ENCODE assay signal across 22 mouse cellular contexts in genomic region chr13:93252941-93253340, GRCm38 (mm10). TPM values are rescaled to one million over a fixed set of nuclear protein-coding genes. Genes with fewer than 3 reads are reported as not detected.
A peak's percentile ranks its signal among the peaks of the same experiment; 100 is the strongest.
DNase-seq lines count a peak whose midpoint lies in the region; ATAC-seq lines count a peak whose summit lies in the region.
"Had no signal": no experiment of that assay in that cellular context is flagged by ENCODE, and none has a peak within 500 bp of the region (broad histone marks: within the 10 kb centered on the region; RNA-seq: fewer than 3 reads in every experiment).

No protein-coding gene starts in this region.

- ATAC-seq in limb, embryonic 11.5 days (ENCODE audit: insufficient number of reproducible peaks, low FRiP score, low TSS enrichment, low read depth), result no peak
- ATAC-seq: CD4-positive, CD25-positive, alpha-beta regulatory T cell, adult 4 months; forebrain, embryonic 15.5 days had no signal

- H3K4me3 ChIP-seq in limb, embryonic 11.5 days (ENCODE audit: low read depth, low read length), result no peak overlapping the region
- H3K4me3 ChIP-seq in limb, embryonic 10.5 days, result no peak overlapping the region
- H3K4me3 ChIP-seq: embryonic facial prominence, embryonic 12.5 days; forebrain, embryonic 15.5 days; heart, embryonic 15.5 days; hindbrain, embryonic 15.5 days had no signal

- no peaks in the 10 kb centered on the region for H3K9me3 ChIP-seq in limb, embryonic 11.5 days (ENCODE audit: control insufficient read depth, low read length)
- no peaks in the 10 kb centered on the region for H3K9me3 ChIP-seq in limb, embryonic 10.5 days (replicated peaks)
- H3K9me3 ChIP-seq: embryonic facial prominence, embryonic 12.5 days; forebrain, embryonic 15.5 days; G1E; heart, embryonic 15.5 days; hindbrain, embryonic 15.5 days had no signal

- H3K27me3 ChIP-seq in limb, embryonic 11.5 days (ENCODE audit: control insufficient read depth, insufficient read depth, low read length), result no peaks in the 10 kb centered on the region
- no peaks in the 10 kb centered on the region for H3K27me3 ChIP-seq in limb, embryonic 10.5 days (ENCODE audit: low read depth, poor library complexity, severe bottlenecking)
- H3K27me3 ChIP-seq: embryonic facial prominence, embryonic 12.5 days; forebrain, embryonic 15.5 days; heart, embryonic 15.5 days; hindbrain, embryonic 15.5 days had no signal

- H3K9ac ChIP-seq in limb, embryonic 11.5 days (ENCODE audit: low read length), result no peak overlapping the region
- H3K9ac ChIP-seq: forebrain, embryonic 15.5 days; heart, embryonic 15.5 days; hindbrain, embryonic 15.5 days had no signal

- H3K4me2 ChIP-seq in limb, embryonic 11.5 days (ENCODE audit: low read depth, severe bottlenecking), result no peak overlapping the region
- H3K4me2 ChIP-seq: embryonic facial prominence, embryonic 12.5 days; forebrain, embryonic 15.5 days; heart, embryonic 11.5 days; heart, embryonic 15.5 days; hindbrain, embryonic 15.5 days had no signal

- H3K4me1 ChIP-seq in limb, embryonic 11.5 days (ENCODE audit: control insufficient read depth, insufficient read depth, low read length), result no peaks in the 10 kb centered on the region
- no peaks in the 10 kb centered on the region for H3K4me1 ChIP-seq in limb, embryonic 10.5 days
- H3K4me1 ChIP-seq: embryonic facial prominence, embryonic 12.5 days; forebrain, embryonic 15.5 days; heart, embryonic 15.5 days; hindbrain, embryonic 15.5 days had no signal

- WGBS in limb, embryonic 11.5 days, result 80% methylated on average over 5 of the region's 5 CpGs
- WGBS in limb, embryonic 10.5 days, result 81% methylated on average over 5 of the region's 5 CpGs

- peak; percentile 69 for DNase-seq in gastrocnemius, adult 18-20 months (ENCODE audit: low spot score)
- no peak for DNase-seq in gastrocnemius, postnatal 10 days
- DNase-seq in limb, embryonic 11.5 days (ENCODE audit: low spot score), result peak; percentile 15
- no peak for DNase-seq in limb, embryonic 10.5 days (ENCODE audit: low spot score)
- DNase-seq in retina, embryonic 14.5 days (ENCODE audit: low spot score), result peak; percentile 23
- DNase-seq in retina, postnatal 1 day, result no peak
- DNase-seq in testis, postnatal 10 days (ENCODE audit: low spot score), result no peak
- no peak for DNase-seq in kidney, postnatal 14 days
- DNase-seq: adrenal gland, postnatal 10 days; B cell, adult 2 months; cerebellum, adult 11 months; cerebellum, adult 9-10 months; cerebellum, postnatal 25 days; heart, adult 18-20 months; heart, postnatal 14 days had no signal

- H3K36me3 ChIP-seq in limb, embryonic 11.5 days (ENCODE audit: control insufficient read depth, insufficient read depth, low read length), result no peaks in the 10 kb centered on the region
- no peaks in the 10 kb centered on the region for H3K36me3 ChIP-seq in limb, embryonic 10.5 days
- H3K36me3 ChIP-seq: embryonic facial prominence, embryonic 12.5 days; forebrain, embryonic 15.5 days; G1E; heart, embryonic 15.5 days; hindbrain, embryonic 15.5 days had no signal

- no peak overlapping the region for H3K27ac ChIP-seq in limb, embryonic 11.5 days (replicated peaks; ENCODE audit: low read depth, low read length)
- no peak overlapping the region for H3K27ac ChIP-seq in limb, embryonic 10.5 days
- H3K27ac ChIP-seq: embryonic facial prominence, embryonic 12.5 days; forebrain, embryonic 15.5 days; heart, embryonic 15.5 days; hindbrain, embryonic 15.5 days had no signal

RNA-seq across cellular contexts. Expression of gene Homer1, which starts 46.5 kb away (rescaled TPM):
- total RNA-seq in gastrocnemius, adult 18-20 months (2021), result 100 to 1,000 TPM in 1 of 2 experiments, 10 to 100 TPM in 1; 99.8 to 110 TPM
- 10 to 100 TPM; 45.0 to 60.9 TPM for total RNA-seq in gastrocnemius, postnatal 10 days (2021)
- polyA plus RNA-seq in limb, embryonic 11.5 days (2014; fragmentation: Nextera tagmentation; extraction: Ambion mirVana), result 12.4 and 13.7 TPM in 2 replicates
- polyA plus RNA-seq in limb, embryonic 10.5 days (2016; fragmentation: Nextera tagmentation; extraction: Ambion mirVana), result 9.2 and 9.6 TPM in 2 replicates

Comparison
In these comparisons a context has a peak if more than half of its experiments do, and no peak if none do; other contexts are left out.
1. DNase-seq: peak in gastrocnemius, adult 18-20 months (single experiment), limb, embryonic 11.5 days (single experiment) and retina, embryonic 14.5 days (single experiment); none in gastrocnemius, postnatal 10 days (single experiment), limb, embryonic 10.5 days (single experiment), retina, postnatal 1 day (single experiment), testis, postnatal 10 days (single experiment) and kidney, postnatal 14 days (single experiment).